Mouse (Mus musculus) frontal cortex, adult (tissue): ENCODE measurements around the gene Emg1.
"Not testable (repeated sequence)": the region's sequence is repeated elsewhere in the genome, so short reads cannot be mapped to it uniquely, and the experiment has no call there.

Experiments
- ATAC-seq: cut with Nextera tagmentation; 2 replicates; pipeline ENCODE4 v1.9.2; 2017; ENCODE audit warnings: mild to moderate bottlenecking, moderate library complexity, mixed read lengths; ENCODE audit not compliant: low TSS enrichment

Emg1 gene

DNA sequence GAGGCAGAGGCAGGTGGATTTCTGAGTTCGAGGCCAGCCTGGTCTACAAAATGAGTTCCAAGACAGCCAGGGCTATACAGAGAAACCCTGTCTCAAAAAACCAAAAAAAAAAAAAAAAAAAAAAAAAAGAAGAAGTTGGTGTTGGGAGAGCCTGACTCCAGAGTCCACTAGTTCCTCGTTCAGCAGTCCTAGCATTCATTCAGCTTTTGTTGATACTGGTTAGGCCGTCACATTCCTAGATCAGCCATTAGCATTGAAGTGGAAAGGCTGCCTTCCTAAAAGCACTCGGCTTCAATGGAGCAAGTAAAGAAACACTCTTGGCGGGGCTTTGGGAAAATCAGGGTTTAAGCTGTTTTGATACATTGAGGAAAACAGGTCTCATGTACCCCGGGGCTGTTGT is 29.7 kb downstream of the Emg1 start:
- ATAC-seq: not testable (repeated sequence)

- peak; percentile 65 for ATAC-seq
Observed at GRCm38 (mm10) chr6:124679486-124679885, 32.5 kb downstream of the Emg1 start.

GRCm38 (mm10) chr6:124678769-124679168 is 33.2 kb downstream of the Emg1 start:
- no peak for ATAC-seq

DNA sequence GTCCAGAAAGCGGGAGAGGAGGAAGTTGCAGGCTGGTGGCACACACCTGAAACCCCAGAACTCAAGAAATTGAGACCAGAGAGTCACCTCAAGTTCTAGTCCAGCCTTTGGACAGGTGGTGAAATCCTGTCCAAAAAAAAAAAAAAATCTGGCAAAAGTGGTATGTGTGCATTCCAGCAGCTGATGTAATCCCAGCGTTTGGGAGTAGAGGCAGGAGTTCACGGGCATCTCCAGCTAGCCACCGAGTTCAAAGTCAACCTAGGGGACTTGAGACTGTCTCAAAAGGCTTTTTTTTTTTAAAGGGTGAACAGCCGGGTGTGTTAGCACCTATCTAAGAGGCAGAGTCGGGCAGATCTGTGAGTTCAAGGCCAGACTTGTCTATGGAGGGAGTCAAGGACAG is 35.8 kb downstream of the Emg1 start:
- ATAC-seq: no peak

DNA sequence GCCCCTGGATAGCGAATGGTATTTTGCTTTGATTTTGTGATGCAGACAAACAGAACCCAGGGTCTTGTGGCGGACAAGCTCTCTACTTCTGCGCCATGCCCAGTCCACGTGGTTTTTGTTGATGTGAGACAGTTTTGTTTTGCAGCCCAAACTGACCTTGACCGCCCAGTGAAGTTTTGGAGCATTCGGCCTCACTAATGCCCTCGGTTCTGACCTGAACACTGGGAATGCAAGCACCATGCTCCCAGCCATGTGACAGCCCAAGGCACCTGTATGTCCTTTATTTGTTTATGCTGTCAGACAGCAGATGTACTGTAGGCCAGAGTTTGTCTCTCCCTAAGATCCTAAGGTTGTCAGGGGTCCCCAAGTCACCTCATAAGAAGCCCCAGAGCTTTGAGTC is 37.4 kb downstream of the Emg1 start:
- no peak for ATAC-seq

DNA sequence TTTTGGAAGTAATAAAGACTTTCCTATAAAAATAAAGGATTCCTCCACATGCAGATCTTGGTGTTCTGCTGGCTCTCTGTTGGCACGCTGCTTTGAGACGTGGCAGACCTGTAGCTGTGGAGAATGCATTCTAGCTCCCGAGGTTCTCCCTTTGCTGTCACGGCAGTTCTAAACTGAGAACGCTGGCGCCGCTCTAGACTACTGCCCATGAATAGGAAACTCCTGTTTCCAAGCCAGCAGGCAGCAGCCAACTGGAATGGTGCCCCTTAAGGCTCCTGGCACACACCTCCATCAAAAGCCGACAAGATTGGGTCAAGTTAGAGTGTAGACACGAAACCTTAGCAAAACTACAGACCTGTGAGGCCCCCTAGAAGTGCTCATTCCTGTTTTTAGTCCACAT is 38.4 kb downstream of the Emg1 start:
- ATAC-seq: peak; percentile 96

GRCm38 (mm10) chr6:124672100-124672499 is 39.9 kb downstream of the Emg1 start:
- no peak for ATAC-seq

DNA sequence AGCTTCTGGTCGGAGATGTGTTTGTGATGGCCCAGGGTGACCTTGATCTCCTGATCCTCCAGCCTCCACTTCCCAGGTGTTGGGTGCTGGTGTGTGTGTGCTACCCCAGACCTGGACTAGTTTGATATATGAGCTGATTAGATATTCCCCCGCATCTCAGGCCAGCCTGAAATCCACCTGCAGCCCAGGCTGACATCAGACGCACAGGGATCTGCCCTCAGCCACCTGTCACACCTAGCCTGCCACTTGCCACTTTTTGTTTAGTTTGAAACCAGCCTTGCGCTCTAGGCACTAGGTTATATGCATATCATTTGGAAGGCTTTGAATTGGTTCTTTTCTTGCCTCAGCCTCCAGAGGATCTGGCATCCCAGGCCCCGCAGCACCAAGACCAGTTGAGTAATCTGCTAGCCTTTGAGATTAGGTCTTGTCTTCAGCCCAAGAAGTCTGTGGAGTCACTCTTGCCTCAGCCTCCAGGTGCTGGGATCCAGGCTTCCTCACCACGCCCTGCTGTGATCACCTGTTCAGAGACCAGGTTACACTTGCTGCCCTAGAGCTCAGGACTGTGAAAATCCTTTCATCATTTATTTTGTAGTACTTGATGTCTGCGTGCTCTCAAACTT is 41.6 kb downstream of the Emg1 start:
- no peak for ATAC-seq

DNA sequence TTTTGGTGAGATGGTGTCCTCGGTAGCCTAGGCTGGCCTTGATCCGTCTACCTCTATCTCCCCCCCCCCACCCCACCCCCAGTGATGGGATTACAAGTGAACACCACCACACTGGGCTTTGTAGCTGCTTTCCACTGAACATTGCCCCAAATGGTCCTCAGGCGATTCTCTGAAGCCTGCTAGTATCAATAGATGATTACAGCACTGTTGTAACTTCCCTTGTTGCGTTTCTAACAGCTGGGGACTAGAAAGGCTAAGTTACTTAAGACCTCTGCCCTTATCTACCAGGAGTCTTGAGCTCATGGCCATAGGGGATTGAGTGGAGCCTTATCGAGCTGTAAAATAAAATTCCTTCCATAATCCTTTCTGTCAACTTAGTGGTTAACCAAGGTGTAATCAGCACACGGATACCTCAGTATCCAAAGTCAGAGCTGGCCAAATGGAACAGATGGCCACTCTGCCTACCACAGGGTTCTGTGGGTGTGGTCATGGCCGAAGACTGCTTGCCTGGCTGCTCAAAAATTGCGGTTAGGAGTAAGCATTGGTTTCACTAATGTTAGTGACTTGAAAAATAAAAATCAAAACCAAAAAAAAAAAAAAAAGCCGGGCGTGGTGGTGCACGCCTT is 42.6 kb downstream of the Emg1 start:
- no peak for ATAC-seq

- no peak for ATAC-seq
Observed at GRCm38 (mm10) chr6:124665011-124665410, 47.0 kb downstream of the Emg1 start.

DNA sequence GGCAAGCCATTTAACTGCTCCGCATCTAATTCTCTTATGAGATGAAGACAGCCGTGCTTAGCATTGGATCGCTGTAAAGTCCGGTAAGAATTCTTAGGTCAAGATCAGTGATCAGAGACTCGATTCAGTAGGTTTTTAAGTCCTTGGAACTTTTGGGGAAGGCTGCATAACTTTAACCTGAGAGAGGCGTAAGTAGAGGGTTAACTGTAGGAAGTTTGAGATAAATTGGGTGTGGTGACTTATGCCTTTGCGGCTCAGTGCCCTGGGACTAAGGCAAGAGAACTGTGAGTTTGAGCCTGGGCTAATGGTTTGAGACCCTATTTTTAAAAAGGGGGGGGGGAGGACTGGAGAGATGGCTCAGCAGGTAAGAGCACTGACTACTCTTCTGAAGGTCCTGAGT is 47.7 kb downstream of the Emg1 start:
- no peak for ATAC-seq

GRCm38 (mm10) chr6:124663424-124663795 is 48.6 kb downstream of the Emg1 start:
- peak; percentile 2; the same call in 1 of the 2 replicates for ATAC-seq

- peak; percentile 94 for ATAC-seq
Observed at GRCm38 (mm10) chr6:124662477-124663423, 49.2 kb downstream of the Emg1 start, which contains the start of gene Lpcat3. TSS of gene Lpcat3 (plus strand) at chr6:124663027.

- no peak for ATAC-seq
Observed at GRCm38 (mm10) chr6:124661995-124662394, 50.0 kb downstream of the Emg1 start.

GRCm38 (mm10) chr6:124661156-124661806 is 50.7 kb downstream of the Emg1 start:
- no peak for ATAC-seq

DNA sequence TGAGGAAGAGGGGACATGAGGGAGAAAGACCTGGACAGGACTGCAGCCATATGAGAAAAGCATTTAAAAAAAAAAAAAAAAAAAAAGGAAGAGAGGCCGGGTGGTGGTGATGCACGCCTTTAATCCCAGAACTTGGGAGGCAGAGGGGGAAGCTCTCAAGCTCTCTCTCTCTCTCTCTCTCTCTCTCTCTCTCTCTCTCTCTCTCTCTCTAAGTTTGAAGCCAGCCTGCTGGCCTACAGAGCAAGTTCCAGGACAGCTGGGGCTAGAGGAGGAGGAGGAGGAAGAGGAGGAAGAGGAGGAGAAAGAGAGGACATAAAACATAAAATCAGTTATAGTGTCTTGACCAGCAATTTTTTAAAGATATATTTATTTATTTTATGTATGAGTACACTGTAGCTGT is 53.9 kb downstream of the Emg1 start:
- ATAC-seq: no peak

DNA sequence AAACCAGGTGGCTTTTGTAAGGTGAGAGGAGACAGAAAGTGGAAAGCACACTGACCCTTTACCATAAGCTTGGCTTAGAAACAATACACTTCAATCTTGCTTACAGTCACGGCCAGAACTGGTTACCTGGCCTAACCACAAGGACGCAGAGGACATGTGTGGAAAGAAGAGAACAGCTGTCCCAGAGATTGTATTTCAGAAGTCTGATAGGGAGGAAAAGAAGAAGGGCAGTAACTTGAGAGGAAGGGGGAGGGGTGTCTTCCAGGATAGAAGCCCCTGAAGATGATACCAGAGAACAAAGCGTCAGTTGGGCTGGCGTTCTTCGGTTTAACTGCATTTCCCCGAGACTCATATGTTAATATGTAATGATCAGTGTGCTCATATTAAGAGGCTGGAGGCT is 56.1 kb downstream of the Emg1 start:
- no peak for ATAC-seq
